Mouse (Mus musculus) heart, postnatal 36 days (tissue): ENCODE data around the gene Trim65. TPM values are rescaled to one million over a fixed set of nuclear protein-coding genes. Genes with fewer than 3 reads are reported as not detected.

Experiments
- DNase-seq, 2 experiments: peaks; one replicate each; pipeline ENCODE4 v3.0.0; 2021 to 2022
- intact Hi-C: fragments of 180-260 bp; cut with DNase I; formaldehyde crosslinking; loops from one replicate; pipeline ENCODE4 v1.15.1; 2025
- total RNA-seq, 2 experiments: library from RNA; stranded (reverse); gene quantifications; 2 replicates each; pipeline ENCODE4 v1.2.3; 2021

Gene Trim65
- 1 to 10 TPM; 7.4 to 7.6 TPM for total RNA-seq

DNA sequence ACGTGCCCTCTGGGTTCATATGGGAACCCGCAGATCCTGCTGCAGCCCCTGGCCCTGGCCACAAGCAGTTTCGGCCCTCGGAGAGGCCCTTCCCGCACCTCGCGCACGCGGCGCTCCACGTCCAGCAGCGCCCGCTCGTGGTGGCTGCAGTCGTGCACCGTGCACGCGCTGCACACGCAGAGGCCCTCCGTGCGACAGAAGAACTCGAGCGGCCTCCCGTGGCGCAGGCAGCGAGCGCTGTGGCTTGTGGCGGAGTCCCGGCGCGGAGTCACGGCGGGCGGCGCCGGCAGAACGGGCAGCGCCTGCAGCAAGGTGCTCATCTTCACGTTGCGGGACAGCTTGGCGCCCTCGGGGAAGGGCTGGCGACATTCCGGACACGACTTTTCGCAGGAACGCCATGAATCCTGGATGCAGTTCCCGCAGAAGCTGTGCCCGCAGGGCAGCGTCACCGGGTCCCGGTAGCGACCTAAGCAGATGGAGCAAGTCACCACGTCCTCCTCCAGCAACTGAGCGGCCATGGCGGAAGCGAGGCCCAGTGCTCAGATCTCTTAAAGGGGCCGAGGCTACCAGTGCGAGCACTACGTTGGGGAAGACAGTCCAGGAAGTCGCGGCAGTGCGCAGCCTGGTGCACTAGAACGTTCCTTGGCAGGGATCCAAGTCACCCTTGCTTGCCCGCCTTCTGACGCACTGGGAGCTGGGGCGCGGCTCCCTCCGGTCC is at the start of gene Trim65:
Gene Trim65 (minus strand): TSS at position 641 of the 718 bp plus-strand sequence.
- intact Hi-C loops: loop anchor here (1.0 to 5.0 kb wide), 3 partner anchors 42 to 198 kb away; partner anchors contain the start of genes Recql5, Sap30bp and Unk
- peak; percentile 88 to 90 for DNase-seq

DNA sequence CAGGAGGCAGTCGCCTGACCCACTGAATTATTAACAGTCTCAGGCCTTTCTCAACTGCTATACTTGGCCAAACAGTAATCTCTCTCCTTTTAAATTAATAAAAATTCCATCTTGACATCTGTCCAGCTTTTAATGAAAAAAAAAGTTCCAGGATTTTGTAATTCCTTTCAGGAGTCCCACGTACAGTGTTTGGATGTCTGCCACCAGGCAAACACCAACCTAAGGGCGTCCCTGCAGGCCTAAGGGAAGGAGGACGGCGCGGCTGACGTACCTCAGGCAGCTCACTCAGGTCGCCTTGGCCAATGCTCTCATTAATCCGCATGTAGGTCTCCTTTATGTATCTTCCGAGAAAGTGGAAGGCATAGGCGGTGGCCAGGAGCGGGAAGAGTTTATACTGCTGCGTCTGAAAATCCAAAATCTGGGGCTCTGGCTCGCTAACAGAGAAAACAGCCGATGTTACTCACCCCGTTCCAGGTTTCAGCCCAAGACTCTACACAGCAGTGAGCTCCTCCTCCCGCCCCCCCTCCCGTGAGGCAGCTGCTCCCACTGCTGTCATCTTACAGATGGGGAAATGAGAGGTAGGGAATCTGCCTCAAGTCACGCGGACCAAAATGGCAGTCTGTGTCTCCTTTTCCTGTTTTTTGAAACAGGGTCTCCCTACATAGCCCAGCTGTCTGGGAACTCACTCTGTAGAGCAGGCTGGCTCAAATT is 47.6 kb upstream of the Trim65 start:
- no peak for DNase-seq
- intact Hi-C loops: no loop called here

DNA sequence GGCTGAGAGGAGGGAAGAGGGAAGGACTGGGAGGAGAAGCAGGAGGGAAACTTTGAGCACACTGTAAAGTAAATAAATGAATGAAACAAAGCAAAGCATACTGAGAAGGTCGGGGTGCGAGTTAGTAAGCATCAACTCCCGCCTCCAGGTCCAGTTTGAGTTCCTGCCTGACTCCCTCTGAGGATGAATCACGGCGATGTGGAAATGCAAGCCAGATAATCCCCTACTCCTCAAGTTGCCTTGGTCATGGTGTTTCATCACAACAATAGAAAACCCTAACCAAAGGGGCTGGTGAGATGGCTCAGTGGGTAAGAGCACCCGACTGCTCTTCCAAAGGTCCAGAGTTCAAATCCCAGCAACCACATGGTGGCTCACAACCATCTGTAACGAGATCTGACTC is 45.1 kb upstream of the Trim65 start:
- no peak for DNase-seq
- intact Hi-C loops: no loop called here

DNA sequence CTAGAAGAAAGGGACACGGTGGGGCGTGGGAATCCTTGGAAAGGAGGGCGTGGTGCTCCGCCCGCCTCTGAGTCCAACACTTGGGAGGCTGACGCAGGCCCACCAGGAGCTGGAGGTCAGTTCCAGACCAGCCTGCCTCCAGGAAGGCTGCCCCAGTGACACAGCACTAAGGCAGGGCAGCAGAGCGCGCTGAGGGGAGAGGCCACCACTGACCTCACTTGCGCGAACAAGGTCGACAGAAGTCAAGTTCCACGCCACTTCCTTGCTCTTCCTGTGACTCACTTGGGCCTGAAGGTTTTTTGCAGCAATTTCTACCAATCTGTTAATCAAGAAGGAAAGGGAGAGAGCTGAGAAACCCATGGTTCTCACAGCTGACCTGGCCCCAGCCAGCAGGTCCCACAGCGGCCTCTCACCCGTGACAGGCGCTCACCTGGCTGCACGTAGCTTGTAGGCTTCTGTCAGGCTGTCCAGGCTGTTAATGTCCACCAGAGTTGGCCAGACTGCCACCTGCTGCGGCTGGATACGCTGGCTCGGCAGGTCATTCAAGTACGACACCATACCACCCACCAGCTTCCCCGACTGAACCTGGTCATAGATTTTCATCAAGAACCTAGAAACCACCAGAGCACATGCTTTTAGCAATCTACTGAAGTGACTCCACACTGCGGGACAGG is 44.0 kb upstream of the Trim65 start:
- intact Hi-C loops: no loop called here
- DNase-seq: no peak

DNA sequence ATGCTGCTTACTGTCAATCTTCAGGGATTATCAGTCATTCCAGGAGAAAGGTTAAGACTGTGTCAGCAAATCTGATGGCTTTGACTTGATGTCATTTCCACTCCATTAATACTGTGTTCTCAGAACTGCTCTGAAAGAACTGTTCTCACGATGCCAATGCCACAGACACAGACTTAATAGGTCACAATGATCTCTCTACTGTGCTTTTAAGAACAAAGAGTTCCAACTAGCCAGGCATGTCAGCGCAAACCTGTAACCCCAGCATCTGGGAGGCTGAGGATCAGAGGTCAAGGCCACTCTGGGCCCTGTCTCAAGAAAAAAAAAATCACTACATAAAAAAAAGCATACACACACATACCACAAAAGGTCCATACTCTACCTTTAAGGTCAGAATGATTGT is 41.0 kb upstream of the Trim65 start:
- DNase-seq: no peak
- intact Hi-C loops: no loop called here

DNA sequence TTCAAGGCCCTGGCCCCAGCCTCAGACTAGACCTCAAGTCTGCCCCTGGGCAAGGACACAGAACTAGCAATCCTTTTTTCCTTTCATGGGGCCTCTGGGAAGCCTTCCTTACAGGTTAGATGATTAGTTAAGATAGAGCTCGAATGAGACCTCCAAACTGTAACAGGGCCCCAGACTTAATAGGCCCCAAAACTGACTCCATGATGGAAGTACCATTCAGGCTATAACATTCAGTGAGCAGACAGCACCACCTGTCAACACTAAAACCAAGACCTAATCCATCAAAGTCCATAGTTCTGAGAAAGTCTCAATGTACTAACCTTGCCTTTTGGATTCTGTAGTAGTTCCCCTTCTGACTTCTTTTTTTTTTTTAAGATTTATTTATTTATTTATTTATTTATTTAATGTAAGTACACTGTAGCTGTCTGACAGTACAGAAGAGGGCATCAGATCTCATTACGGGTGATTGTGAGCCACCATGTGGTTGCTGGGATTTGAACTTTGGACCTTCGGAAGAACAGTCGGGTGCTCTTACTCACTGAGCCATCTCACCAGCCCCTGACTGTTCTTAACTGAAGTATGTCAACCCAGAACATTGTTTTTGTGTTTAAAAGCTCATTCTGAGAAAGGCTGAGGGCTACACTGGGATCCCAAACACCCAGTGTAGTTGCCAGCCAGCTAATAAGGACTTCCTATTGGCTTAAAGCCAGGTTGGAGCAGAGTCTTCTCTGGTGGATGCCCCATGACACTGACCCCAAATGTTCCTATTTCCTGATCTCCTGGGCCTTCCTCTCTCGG is 39.3 kb upstream of the Trim65 start:
- no peak for DNase-seq
- intact Hi-C loops: no loop called here

DNA sequence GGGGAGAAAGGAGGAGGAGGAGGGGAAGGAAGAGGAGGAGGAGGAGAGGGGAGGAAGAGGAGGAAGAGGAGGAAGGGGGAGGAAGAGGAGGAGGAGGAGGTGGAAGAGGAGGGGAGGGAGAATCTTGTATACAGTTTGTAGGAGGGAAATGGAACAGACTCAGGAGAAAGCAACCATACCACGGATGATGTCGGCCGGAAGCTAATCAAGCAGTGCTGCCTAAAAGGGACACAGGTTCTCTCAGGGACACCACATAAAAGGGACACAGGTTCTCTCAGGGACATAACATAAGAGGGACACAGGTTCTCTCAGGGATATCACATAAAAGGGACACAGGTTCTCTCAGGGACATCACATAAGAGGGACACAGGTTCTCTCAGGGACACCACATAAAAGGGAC is 38.3 kb upstream of the Trim65 start:
- no peak for DNase-seq
- intact Hi-C loops: loop anchor here (2.0 to 5.0 kb wide), 2 partner anchors 26 to 103 kb away; partner anchors contain the start of gene Srp68

DNA sequence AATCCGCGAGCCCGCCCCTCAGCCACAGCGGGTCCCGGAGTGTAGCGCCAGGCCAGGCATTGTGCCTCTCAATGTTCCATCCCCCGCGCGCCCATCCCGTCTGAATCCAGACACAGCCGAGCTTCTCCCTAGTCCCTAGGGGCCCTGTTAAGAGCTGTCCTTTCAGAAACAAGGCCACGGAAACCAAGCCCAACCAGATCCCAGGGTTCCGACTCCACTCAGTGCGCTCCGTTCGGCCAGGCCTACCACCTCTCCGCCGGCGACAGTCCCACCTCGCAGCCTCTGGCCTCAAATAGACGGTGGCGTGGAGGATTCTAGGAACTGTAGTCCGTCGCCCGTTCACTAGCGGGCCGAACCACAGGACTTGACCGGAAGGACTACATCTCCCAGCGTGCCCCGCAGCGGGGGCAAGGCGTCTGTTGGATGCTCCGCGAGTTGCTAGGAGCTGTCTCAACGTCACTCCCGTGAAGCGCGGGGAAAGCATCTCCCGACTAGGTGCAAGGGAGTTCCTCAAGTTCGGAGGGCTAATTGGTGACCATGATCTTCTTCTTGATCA is 37.0 kb upstream of the Trim65 start, which contains the start of gene Fbf1:
Gene Fbf1 (minus strand): TSS at position 283 of the 556 bp plus-strand sequence.
- DNase-seq: peak; percentile 90 to 92
- intact Hi-C loops: loop anchor here (2.0 to 5.0 kb wide), 2 partner anchors 27 to 104 kb away; partner anchors contain the start of gene Srp68

DNA sequence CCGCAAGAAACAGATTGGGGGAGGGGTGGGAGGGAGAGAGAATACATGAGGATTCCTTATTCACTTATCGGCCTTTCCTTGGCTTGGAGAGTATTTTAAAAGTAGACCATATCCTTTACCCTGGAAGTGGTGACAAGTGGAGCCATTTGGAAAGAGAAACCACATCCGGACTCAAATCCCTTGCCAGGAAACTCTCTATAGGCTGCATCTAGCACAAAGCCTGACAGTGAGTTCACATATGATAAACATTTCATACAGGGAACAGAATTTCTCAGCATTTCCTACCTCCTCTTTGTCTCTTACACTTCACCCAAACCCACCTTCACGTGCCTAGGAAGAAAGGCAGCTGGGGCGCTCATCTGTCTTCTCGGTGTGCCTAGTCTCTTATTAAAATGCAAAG is 36.3 kb upstream of the Trim65 start:
- intact Hi-C loops: loop anchor here (5.0 kb wide), 1 partner anchor 105 kb away; the partner anchor contains the start of gene Srp68

DNA sequence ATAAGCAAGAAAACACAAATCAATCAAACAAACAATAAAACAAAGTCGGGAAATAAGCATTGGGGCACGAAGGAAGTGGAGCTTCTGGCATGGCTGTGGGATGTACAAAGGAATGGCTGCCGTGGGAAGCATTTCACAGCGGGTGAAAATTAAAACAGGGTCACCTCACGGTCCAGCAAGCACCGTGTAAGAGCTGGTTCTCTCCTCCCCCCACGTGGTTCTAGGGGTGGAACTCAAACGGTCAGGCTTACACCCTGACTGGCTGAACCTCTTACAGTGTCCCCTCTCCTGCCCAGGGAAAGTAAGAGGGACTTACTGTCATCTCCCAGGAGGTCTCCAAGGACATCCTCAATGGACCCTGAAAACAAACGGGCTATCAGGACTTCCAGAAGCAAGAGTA is 32.1 kb upstream of the Trim65 start:
- DNase-seq: no peak
- intact Hi-C loops: no loop called here

More for the DNA sequence above, 36.3 kb upstream of the Trim65 start:
- no peak for DNase-seq

DNA sequence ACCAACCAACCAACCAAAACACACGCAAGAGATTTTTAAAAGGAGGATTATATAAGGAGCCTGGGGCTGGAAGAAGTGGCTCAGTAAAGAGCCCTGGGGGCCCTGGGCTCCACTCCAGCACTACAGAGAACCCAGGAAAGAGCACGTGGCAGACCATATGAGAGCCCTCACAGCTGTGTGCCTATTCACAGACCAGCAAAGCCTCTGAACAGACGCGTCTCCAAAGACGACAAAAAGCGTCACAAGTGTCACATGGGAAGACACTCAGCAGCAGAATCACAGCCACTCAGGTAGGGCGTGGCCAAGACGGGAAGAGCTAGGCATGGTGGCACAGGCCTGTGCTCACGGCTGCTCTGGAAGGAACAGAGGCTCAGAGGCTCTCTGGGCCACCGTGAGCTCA is 31.2 kb upstream of the Trim65 start:
- intact Hi-C loops: no loop called here
- no peak for DNase-seq

DNA sequence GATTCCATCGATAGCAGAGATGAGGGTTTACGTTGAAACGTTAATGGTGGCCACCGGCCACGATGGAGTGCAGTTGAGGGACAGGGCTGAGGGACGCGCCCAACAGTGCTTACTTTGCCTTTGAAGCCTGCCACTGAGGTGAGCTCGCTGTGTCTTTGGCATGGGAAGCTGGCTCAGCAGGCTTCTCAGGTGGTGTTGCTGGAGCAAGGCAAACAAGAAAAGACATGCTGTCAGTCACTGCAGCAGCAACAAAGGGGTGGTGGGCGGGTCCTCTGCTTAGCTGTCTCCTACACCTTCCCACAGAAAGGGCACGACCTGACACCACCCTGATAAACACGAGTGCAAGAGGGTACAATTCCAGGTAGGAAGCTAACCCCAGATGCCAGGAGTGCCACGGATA is 30.4 kb upstream of the Trim65 start:
- intact Hi-C loops: no loop called here
- DNase-seq: no peak

DNA sequence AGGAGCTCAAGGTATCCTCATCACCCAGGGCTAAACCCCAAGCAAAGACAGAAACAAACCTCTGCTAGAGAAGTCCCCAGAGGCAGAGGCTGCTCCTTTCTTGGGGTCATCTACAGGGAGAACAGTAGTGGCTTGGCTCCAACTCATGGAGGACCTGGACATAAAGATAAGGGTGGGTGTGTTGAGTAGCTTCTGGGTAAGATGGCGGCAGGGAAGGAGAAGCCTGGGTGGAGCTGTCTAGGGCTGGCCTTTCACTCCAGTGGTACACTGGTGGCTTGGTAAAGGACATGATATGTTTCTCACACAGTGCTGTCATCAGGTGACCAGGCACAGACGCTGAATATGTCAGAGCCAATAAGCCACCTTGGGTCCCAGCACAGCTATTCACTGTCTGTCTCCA is 20.0 kb upstream of the Trim65 start:
- intact Hi-C loops: no loop called here
- DNase-seq: no peak

DNA sequence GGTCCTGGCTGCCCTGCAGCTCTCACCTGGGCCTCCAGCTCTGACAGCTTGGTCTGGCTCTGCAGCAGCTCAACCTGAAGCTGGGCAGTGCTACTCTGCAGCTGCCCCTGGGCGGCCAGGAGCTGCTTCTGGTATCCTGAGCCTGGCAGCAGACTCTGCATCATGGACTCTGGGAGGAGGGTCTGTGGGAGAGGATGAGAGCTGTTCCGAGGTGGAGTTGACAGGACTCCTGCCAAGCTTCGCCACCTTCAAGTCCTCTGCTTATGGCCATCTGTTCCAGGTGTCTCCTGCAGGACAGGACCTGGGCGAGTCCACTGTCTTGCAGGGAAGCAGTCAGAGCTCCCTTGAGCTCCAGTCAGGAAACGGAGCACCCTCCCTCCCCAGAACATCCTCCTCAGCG is 18.4 kb upstream of the Trim65 start:
- intact Hi-C loops: loop anchor here (5.0 kb wide), 1 partner anchor 313 kb away; no protein-coding TSS in a partner anchor

DNA sequence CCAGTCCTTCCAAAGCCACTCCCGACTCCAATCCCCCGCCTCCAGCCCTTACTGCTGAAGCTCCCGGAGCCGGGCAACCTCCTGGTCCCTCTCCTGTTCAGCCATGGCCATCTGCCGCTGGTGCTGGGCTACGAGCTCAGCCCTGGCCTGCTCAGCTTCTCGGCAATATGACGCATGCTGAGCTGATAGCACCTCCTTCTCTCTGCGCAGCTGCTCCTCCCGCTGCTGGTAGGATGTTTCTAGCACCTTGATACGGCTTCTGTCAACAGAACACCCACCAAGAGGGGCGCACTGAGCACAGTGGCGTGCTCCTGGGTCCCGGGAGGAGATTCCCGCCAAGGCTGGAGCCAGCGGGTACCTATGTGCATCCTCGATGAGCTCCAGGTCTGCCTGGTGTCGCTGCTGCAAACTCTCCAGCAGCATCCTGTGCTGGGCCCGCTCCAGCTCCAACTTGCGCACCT is 17.9 kb upstream of the Trim65 start:
- intact Hi-C loops: loop anchor here (5.0 kb wide), 1 partner anchor 314 kb away; no protein-coding TSS in a partner anchor

More for the DNA sequence above, 18.4 kb upstream of the Trim65 start:
- DNase-seq: no peak

DNA sequence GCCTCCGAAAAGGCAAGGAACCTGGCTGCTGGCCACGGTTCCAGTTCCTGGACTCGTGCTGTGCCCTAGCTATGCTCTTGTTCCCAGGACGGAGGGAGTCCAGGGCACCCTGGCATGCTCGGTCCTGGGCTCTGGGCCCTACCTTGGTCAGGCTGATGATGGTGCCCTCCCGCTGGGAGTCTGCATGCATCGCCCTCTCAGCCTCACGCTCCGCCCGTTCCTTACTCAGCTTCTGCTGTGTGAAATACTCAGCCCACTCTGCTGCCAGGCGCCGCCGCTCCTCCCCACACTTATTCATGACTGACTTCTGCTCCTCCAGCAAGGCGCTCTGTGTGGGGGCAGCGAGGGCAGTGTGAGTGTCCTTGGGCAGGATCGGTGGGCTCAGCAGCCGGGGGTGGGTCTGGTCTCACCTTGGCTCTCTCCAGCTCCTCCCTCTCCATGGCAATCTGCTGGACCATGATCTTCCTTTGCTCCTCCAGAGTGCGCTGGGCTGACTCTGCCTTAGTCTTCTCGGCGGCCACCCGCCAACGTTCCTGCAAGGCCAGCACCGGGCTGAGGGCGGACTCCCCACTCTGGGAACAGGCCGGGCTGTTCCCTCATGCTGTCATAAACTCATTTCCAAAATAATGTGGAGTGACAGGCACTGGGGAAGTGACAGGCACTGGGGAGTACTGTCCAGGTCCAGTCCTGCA is 15.5 kb upstream of the Trim65 start:
- intact Hi-C loops: loop anchor here (5.0 kb wide), 1 partner anchor 316 kb away; no protein-coding TSS in a partner anchor
- DNase-seq: no peak

More for the DNA sequence above, 17.9 kb upstream of the Trim65 start:
- no peak for DNase-seq

DNA sequence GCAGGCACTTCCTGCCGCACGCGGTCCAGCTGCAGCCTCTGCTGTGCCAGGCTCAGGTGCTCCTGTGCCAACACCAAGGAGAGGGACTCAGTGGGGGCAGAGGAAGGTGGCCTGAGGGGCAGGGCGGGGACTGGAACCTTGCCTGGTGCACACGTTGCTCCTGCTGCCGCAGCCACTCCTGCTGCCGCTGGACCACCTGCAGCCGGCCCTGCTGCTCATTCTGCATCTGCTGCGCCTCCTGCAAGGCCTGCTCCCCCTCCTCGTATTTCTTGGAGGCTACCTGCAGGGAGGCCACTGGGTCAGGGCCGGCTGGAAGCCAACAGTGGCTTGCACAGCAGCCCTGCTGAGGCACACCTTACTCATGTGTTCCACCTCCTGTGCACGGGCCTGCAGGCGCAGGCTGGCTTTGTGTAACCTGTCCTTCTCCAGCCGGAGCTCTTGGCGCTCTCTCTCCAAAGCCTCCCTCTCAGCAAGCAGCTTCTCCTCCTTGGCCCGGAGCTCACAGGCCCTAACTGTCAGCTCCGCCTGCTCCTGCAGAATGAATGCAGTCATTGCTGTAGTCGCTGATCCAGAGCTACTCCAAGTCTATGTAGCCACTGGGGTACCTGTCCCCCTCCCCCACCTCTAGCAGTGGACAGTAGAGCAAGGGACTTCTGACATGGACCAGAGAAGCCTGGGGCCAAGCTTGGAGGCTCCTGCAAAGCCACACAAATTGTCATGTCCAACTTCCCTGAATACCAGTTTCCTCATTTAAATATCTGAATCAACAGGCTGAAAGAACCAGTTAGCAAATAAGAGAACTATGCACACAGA is 14.8 kb upstream of the Trim65 start:
- DNase-seq: no peak
- intact Hi-C loops: loop anchor here (5.0 kb wide), 1 partner anchor 317 kb away; no protein-coding TSS in a partner anchor

DNA sequence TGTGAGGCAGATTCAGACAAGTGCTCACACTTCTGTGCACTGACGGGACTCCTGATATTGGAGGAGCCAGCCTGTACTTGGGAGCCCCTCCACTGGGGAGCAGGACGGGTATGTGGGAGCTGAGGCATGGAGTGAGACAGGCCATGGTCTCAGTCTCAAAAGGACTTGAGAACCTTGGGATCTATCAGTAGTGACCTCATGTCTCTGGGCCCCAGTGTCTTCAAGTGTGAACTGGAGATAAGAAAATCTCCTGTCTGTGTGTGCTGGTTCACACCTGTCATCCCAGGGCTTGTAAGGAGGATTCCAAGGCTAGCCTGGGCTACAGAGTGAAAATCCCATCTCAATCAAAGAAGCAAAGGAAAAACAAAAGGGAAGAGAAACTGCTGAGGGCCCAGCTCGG is 12.5 kb upstream of the Trim65 start:
- intact Hi-C loops: no loop called here
- no peak for DNase-seq
